Mouse (Mus musculus) limb, embryonic 13.5 days (tissue): ENCODE data around the gene Cybc1. TPM values are rescaled to one million over a fixed set of nuclear protein-coding genes. Genes with fewer than 3 reads are reported as not detected.

Source experiments
- ATAC-seq: fragments of 200-750 bp; cut with Nextera tagmentation; 2 replicates; pipeline ENCODE4 v1.8.0; 2017; ENCODE audit warnings: low read depth, moderate number of reproducible peaks, moderate TSS enrichment; ENCODE audit not compliant: low FRiP score
- H3K27ac ChIP-seq: fragments of 300-500 bp; sonication (generic); 2 replicates; pipeline ENCODE4 v1.5.1; 2015; ENCODE audit warnings: inconsistent platforms, mild to moderate bottlenecking, moderate library complexity
- H3K27me3 ChIP-seq: fragments of 300-500 bp; sonication (generic); 2 replicates; pipeline ENCODE4 v1.6.1; 2015; ENCODE audit warnings: mild to moderate bottlenecking, inconsistent platforms
- H3K36me3 ChIP-seq: fragments of 300-500 bp; sonication (generic); 2 replicates; pipeline ENCODE4 v1.6.1; 2015; ENCODE audit warnings: inconsistent platforms, mild to moderate bottlenecking, moderate library complexity
- H3K4me1 ChIP-seq: fragments of 300-500 bp; sonication (generic); 2 replicates; pipeline ENCODE4 v1.6.1; 2015; ENCODE audit warnings: inconsistent platforms
- H3K4me2 ChIP-seq: fragments of 300-500 bp; sonication (generic); replicated peaks from 2 replicates; pipeline ENCODE4 v1.6.1; 2015; ENCODE audit warnings: inconsistent platforms, mild to moderate bottlenecking, moderate library complexity
- H3K4me3 ChIP-seq: fragments of 300-500 bp; sonication (generic); 2 replicates; pipeline ENCODE4 v1.5.1; 2015; ENCODE audit warnings: moderate library complexity, mild to moderate bottlenecking, inconsistent platforms
- H3K9ac ChIP-seq: fragments of 300-500 bp; sonication (generic); 2 replicates; pipeline ENCODE4 v1.6.1; 2015; ENCODE audit warnings: mild to moderate bottlenecking, inconsistent platforms
- H3K9me3 ChIP-seq: fragments of 300-500 bp; sonication (generic); 2 replicates; pipeline ENCODE4 v1.6.1; 2016; ENCODE audit warnings: inconsistent platforms
- WGBS: fragments of 180-500 bp; shearing (Covaris S2); methylation state at CpG from one replicate; pipeline ENCODE4 v1.1.7; 2015; 5-methylcytosine and 5-hydroxymethylcytosine counted together
- polyA plus RNA-seq: library from polyadenylated mRNA; unstranded; fragments of >200 nt; fragmentation: Nextera tagmentation; extraction: Ambion mirVana; gene quantifications from 2 replicates; pipeline ENCODE4 v1.2.1, GENCODE M21; 2015

Gene Cybc1
- polyA plus RNA-seq, 1 experiment from 2014 or later, result 41.5 TPM

- Histone ChIP-seq H3K9me3 (no peaks in the 10 kb centered on the region), H3K27ac (no peak overlapping the region), H3K4me1 (peaks cover 11% of the 10 kb centered on the region), H3K9ac (no peak overlapping the region), H3K4me2 (no peak overlapping the region), H3K27me3 (no peaks in the 10 kb centered on the region), H3K4me3 (no peak overlapping the region), H3K36me3 (0 out of 2 replicates have a peak, but pooled peaks cover 4% of the 10 kb centered on the region)
- WGBS, result 55% methylated on average over 11 of the region's 11 CpGs
- no peak for ATAC-seq
These were observed 27.5 kb downstream of the Cybc1 start for GRCm38 (mm10) chr11:121201436-121202198.

GRCm38 (mm10) chr11:121200781-121201180, 28.3 kb downstream of the Cybc1 start:
- 89% methylated on average over 6 of the region's 6 CpGs for WGBS
- no peak overlapping the region for H3K27ac ChIP-seq
- ATAC-seq, result no peak

GRCm38 (mm10) chr11:121199851-121200250, 29.3 kb downstream of the Cybc1 start:
- Histone ChIP-seq H3K27me3 (no peaks in the 10 kb centered on the region), H3K4me2 (no peak overlapping the region), H3K27ac (no peak overlapping the region), H3K9me3 (no peaks in the 10 kb centered on the region), H3K9ac (no peak overlapping the region), H3K4me1 (peaks cover 5% of the 10 kb centered on the region; the same call in 1 of the 2 replicates), H3K4me3 (no peak overlapping the region), H3K36me3 (peaks cover 15% of the 10 kb centered on the region; the same call in 1 of the 2 replicates)
- ATAC-seq, result no peak
- WGBS, result 79% methylated on average over 4 of the region's 4 CpGs

More at GRCm38 (mm10) chr11:121200781-121201180, 28.3 kb downstream of the Cybc1 start:
- Histone ChIP-seq H3K36me3 (peaks cover 11% of the 10 kb centered on the region; the same call in 1 of the 2 replicates), H3K27me3 (no peaks in the 10 kb centered on the region), H3K4me1 (peaks cover 11% of the 10 kb centered on the region), H3K4me3 (no peak overlapping the region), H3K9ac (no peak overlapping the region), H3K9me3 (no peaks in the 10 kb centered on the region), H3K4me2 (no peak overlapping the region)

GRCm38 (mm10) chr11:121198622-121199021, 30.5 kb downstream of the Cybc1 start:
- Histone ChIP-seq H3K27ac (no peak overlapping the region), H3K4me1 (0 out of 2 replicates have a peak, but pooled peaks cover 1% of the 10 kb centered on the region), H3K27me3 (no peaks in the 10 kb centered on the region), H3K4me2 (no peak overlapping the region), H3K4me3 (no peak overlapping the region), H3K36me3 (peaks cover 15% of the 10 kb centered on the region; the same call in 1 of the 2 replicates), H3K9ac (no peak overlapping the region), H3K9me3 (no peaks in the 10 kb centered on the region)
- no peak for ATAC-seq
- 44% methylated on average over 2 of the region's 2 CpGs for WGBS

GRCm38 (mm10) chr11:121193415-121193814, 35.7 kb downstream of the Cybc1 start:
- H3K9ac ChIP-seq, result no peak overlapping the region
- ATAC-seq, result no peak
- no peak overlapping the region for H3K4me3 ChIP-seq
- H3K27ac ChIP-seq, result no peak overlapping the region
- H3K9me3 ChIP-seq, result no peaks in the 10 kb centered on the region
- peaks cover 24% of the 10 kb centered on the region for H3K36me3 ChIP-seq
- no peaks in the 10 kb centered on the region for H3K27me3 ChIP-seq
- no peaks in the 10 kb centered on the region for H3K4me1 ChIP-seq
- 80% methylated on average over 3 of the region's 3 CpGs for WGBS
- no peak overlapping the region for H3K4me2 ChIP-seq

GRCm38 (mm10) chr11:121192742-121193141, 36.4 kb downstream of the Cybc1 start:
- no peaks in the 10 kb centered on the region for H3K9me3 ChIP-seq
- no peak overlapping the region for H3K4me3 ChIP-seq
- H3K4me1 ChIP-seq, result no peaks in the 10 kb centered on the region
- 75% methylated on average over 2 of the region's 2 CpGs for WGBS
- H3K36me3 ChIP-seq, result peaks cover 24% of the 10 kb centered on the region
- no peak for ATAC-seq
- H3K27me3 ChIP-seq, result no peaks in the 10 kb centered on the region
- H3K9ac ChIP-seq, result no peak overlapping the region
- H3K4me2 ChIP-seq, result no peak overlapping the region
- H3K27ac ChIP-seq, result no peak overlapping the region

- 82% methylated on average over 3 of the region's 3 CpGs for WGBS
These were observed 39.4 kb downstream of the Cybc1 start for GRCm38 (mm10) chr11:121189681-121190080.

GRCm38 (mm10) chr11:121176285-121177270, 52.5 kb downstream of the Cybc1 start:
- peak; percentile 25; the same call in 1 of the 2 replicates for ATAC-seq
- H3K4me3 ChIP-seq, result no peak overlapping the region
- H3K27ac ChIP-seq, result no peak overlapping the region
- H3K4me2 ChIP-seq, result no peak overlapping the region
- H3K27me3 ChIP-seq, result no peaks in the 10 kb centered on the region
- H3K36me3 ChIP-seq, result peaks cover 11% of the 10 kb centered on the region
- H3K9me3 ChIP-seq, result no peaks in the 10 kb centered on the region
- WGBS, result 53% methylated on average over 12 of the region's 12 CpGs
- H3K4me1 ChIP-seq, result no peaks in the 10 kb centered on the region
- H3K9ac ChIP-seq, result no peak overlapping the region

More at GRCm38 (mm10) chr11:121189681-121190080, 39.4 kb downstream of the Cybc1 start:
- Histone ChIP-seq H3K4me1 (no peaks in the 10 kb centered on the region), H3K9me3 (no peaks in the 10 kb centered on the region), H3K36me3 (peaks cover 28% of the 10 kb centered on the region), H3K27me3 (no peaks in the 10 kb centered on the region), H3K27ac (no peak overlapping the region), H3K4me2 (no peak overlapping the region), H3K4me3 (no peak overlapping the region), H3K9ac (no peak overlapping the region)
- ATAC-seq, result no peak

GRCm38 (mm10) chr11:121174234-121174633, 54.9 kb downstream of the Cybc1 start:
- Histone ChIP-seq H3K27ac (no peak overlapping the region), H3K4me2 (no peak overlapping the region), H3K9me3 (no peaks in the 10 kb centered on the region), H3K4me1 (no peaks in the 10 kb centered on the region), H3K9ac (no peak overlapping the region), H3K4me3 (no peak overlapping the region), H3K36me3 (no peaks in the 10 kb centered on the region), H3K27me3 (no peaks in the 10 kb centered on the region)
- no peak for ATAC-seq
- WGBS, result 41% methylated on average over 3 of the region's 3 CpGs

- Histone ChIP-seq H3K27me3 (no peaks in the 10 kb centered on the region), H3K4me1 (no peaks in the 10 kb centered on the region), H3K27ac (no peak overlapping the region), H3K4me3 (no peak overlapping the region), H3K9me3 (no peaks in the 10 kb centered on the region), H3K4me2 (no peak overlapping the region), H3K36me3 (no peaks in the 10 kb centered on the region), H3K9ac (no peak overlapping the region)
- WGBS, result 64% methylated on average over 5 of the region's 5 CpGs
- ATAC-seq, result no peak
These were observed 55.9 kb downstream of the Cybc1 start for GRCm38 (mm10) chr11:121173203-121173602.
